Mouse (Mus musculus) layer of hippocampus, adult 11-12 months (tissue): ENCODE data around the gene Slc6a4.
"Not testable (repeated sequence)": the region's sequence is repeated elsewhere in the genome, so short reads cannot be mapped to it uniquely, and the experiment has no call there.

Source experiments
- DNase-seq: peaks from one replicate; pipeline ENCODE4 v3.0.0; 2022; ENCODE audit warnings: low spot score

The Slc6a4 gene

DNA sequence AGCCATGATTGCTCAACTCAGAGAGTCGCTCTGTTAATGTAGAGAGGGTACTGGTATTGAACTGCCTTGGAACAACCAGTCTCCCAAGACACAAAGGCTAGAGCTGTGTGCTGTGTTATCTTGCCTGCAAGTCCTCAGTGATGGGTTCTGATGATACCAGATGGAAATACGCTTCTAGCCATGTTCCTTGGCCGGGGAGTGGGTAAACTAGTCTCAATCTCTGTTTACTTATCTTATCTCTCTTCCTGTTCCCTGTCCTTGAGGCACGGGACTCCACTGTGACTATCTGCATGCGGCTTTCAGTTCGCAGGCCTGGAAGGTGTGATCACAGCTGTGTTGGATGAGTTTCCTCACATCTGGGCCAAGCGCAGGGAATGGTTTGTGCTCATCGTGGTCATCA lies 21.1 kb downstream of the Slc6a4 start:
- no peak for DNase-seq

- DNase-seq = no peak
These were observed 23.5 kb downstream of the Slc6a4 start for GRCm38 (mm10) chr11:77021749-77022396.

GRCm38 (mm10) chr11:77026559-77026958 lies 28.2 kb downstream of the Slc6a4 start:
- no peak for DNase-seq

DNA sequence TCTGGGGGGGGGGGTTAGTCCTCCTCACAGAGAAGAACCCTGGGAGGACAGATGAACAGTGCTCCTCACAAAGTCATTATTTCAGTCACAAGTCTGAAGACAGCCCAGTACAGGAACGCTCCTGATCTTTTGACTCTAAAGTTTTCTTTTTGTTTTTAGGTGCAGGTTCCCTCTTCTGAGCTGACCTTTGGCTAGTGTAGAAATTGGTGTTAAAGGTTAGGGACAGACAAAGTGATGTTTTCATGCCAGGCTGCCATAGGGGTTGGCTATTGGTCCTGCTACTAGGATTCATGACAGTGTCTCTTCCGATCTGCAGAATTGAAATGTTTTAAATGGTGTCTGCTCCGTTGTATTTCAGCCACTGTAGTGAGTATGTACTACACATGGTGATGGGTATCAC lies 29.8 kb downstream of the Slc6a4 start:
- DNase-seq = no peak

DNA sequence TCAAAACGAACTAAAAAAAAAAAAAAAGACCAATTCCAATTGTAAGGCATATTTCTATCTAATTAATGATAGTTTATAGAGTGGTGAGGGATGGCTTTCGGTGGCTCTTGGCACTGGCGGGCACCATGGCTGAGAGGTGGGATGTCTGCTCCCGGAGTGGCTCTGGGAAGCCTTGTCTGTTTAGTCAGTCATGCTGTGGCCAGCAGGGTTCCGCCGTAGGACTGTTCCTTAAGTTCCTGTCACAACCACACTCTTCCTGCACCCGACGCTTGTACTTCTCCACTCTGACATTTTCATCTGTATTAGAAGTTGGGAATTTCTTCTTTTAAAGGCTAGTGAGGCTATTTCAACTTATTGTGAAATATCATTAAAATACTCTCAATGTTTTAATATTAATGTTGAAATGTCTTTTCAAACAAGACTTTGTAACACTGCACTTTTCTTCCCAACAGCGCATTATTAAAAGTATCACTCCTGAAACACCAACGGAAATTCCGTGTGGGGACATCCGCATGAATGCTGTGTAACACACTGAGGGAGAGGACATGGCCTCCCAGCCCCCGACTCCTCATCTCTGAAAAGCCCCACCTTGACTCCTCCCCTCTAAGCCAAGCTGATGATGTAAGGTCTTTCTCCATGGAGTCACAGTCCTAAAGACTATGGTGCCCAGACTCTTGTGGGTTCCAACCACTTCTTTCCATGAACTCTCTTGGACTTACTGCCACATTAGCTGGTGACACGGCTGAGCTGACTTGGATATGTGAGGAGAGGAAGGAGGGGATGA lies 32.9 kb downstream of the Slc6a4 start:
- no peak for DNase-seq

DNA sequence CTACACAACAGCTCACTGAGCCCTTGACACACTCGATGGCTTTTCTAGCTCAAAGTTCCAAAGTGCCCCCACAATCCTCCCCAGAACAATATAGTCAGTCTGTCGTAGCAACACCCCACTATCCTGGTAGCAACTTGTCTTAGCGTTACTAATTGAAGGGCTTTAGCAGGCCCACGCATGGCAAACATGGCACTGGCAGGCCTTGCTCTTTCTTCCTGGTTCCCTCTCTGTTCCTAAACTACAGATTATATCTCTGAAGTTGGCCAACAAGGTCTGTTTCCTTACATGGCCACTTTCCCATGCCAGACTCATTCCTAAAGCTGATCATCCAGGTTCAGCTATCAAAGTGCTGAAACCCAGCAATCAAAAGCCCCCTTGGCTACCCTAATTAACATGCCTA lies 43.5 kb downstream of the Slc6a4 start:
- DNase-seq = no peak

GRCm38 (mm10) chr11:77042816-77043215 lies 44.4 kb downstream of the Slc6a4 start:
- DNase-seq = no peak

DNA sequence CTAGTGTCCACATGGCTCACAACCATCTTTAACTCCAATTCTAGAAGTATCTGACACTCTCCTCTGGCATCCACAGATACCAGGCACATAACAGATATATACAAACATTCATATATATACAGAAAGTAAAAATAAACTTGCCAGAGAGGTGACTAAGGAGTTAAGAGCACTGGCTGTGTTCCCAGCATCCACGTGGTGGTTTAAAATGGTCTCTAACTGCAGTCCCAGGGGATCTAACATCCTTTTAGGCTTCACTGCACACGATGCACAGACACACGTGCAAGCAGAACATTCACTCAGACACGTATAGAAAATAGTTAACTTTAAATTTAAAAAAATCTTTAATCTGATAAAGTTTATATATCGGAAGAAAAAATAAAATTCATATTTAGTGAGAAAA lies 63.5 kb downstream of the Slc6a4 start:
- no peak for DNase-seq

DNA sequence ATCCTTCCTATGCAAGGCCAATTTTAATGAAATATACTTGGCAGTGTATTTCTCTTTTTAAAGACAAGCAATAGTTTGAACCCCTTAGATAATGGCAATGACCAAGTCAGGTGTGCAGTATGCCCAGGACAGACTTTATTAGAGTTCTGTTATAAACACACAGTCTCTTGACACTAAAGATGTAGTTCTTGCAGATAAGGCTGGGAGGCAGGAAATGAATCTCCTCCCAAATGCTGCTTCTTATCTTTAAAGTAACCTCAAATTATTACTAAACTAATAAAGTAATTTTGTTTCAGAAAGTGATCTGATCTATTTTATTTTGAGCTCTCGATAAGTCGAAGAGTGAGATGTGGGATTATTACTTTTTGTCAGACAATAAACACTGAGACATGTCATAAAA lies 65.0 kb downstream of the Slc6a4 start:
- no peak for DNase-seq

DNA sequence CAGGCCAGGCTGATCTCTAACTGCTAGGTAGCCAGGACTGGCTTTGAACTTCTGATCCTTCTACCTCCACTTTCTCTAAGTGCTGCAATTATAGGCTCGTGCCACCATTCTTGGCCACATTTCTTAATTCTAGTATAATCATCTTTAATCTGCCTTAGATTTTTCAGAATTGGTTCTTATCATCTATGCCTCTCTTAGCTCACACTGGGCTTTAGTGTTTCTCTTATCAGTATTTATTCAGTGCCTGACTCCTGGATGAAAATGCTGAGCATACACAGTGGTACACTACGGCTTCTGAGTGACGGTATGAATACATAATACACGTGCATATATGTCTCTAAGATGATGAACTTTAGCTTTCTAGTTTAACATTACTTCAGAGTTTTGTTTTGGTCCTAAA lies 70.4 kb downstream of the Slc6a4 start:
- no peak for DNase-seq

- no peak for DNase-seq
These were observed 72.3 kb downstream of the Slc6a4 start for GRCm38 (mm10) chr11:77070721-77071120.

GRCm38 (mm10) chr11:77077331-77077730 lies 78.9 kb downstream of the Slc6a4 start:
- DNase-seq = not testable (repeated sequence)

DNA sequence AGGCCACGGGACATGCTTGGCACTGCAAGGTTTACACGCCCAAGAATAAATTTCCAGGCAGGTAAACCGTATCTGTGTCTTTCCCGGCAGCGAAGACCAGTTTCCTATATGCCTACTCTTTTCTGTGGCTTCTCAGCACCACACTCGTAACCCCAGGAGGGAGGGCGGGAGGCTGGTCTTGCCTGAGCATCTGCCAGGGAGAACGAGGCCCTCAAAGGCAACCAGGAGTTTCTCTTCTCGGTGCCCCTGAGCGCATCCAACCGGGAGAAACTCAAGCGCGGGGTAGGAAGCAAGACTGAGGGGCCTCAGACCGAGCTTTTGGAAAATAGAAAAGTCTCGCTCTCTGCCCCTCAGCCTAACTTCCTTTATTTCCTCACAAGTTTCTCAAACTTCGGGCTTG lies 79.4 kb downstream of the Slc6a4 start:
- no peak for DNase-seq

DNA sequence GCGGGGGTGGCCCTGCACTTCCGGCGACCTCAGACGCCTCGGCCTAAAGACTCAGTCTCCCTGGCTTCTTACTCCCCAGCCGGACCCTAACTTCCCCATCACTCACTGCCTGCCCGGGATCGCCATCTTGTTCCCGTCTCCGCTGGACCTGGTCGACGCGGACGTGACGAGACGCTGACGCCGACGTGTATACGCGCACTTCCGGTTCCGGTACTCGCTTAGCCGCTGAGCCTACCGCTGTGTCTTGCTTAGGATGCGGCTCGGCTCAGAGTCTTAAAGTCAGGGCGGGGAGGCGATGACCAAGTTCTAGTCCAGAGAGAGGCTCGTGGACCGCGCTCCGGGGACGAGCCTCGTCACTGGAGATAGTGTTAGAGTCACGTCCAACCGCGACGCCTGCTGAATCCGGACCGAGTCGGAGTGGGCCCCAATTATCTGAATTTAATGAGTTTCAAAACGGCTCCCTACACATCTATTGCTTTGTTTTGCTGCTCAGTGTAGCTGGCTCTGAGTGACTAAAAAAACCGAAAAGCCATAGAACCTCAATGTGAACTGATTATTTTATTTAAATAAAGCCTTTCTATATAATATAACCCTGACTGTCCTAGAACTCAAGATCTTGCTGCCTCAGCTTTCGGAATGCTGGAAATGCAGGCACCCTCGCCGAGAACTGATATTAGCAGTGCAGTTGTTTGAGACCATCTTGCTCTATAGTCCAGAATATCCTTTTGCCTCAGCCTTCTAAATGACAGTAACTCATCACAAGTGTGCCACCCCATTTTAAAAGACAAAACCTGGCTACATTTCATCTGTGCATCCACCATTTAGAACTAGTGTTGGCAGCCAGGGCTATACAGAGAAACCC lies 80.1 kb downstream of the Slc6a4 start, which contains the start of gene Nsrp1:
Gene Nsrp1, minus strand, starts transcription at position 163 of the 862 bp plus-strand sequence.
- DNase-seq = peak; percentile 92

DNA sequence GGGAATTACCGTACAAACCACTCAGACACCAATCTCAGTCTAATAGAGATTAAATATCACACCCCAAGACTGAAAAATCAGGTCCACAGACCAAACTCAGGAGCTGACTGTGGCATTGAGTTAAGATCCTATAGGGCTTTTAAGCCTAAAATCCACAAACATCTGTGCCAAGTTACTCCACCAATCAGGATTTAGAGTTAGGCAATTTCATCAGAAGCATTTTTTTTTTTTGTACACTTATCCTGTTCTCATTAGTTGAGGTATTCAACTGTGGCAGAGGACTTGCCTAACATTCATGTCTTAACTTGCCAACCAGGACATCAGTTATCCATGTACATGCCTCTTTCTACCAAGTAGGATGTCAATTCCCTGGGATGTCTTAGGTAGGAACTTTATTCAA lies 81.0 kb downstream of the Slc6a4 start:
- DNase-seq = no peak
